Mouse (Mus musculus): ENCODE measurements around the gene Gm5861. TPM values are rescaled to one million over a fixed set of nuclear protein-coding genes. Genes with fewer than 3 reads are reported as not detected.

Gene Gm5861
- not detected in 2 replicates for polyA plus RNA-seq (2012; rRNA removed; ENCODE audit: low replicate concordance)

GRCm38 (mm10) chr5:11182772-11183171 lies at the start of gene Gm5861:
Gene Gm5861, plus strand, starts transcription at chr5:11183072.

Other genes with a start within 250 kb of the Gm5861 start
- gene Gm8871, start 235.3 kb upstream of the Gm5861 start, polyA plus RNA-seq (2012; rRNA removed; ENCODE audit: low replicate concordance): not detected in 2 replicates
- gene Gm8857, start 235.3 kb upstream of the Gm5861 start, polyA plus RNA-seq (2012; rRNA removed; ENCODE audit: low replicate concordance): not detected in 2 replicates
- not detected in 2 replicates for gene Gm8879, start 55.4 kb upstream of the Gm5861 start, polyA plus RNA-seq (2012; rRNA removed; ENCODE audit: low replicate concordance)
- gene Gm8890, start 73.0 kb downstream of the Gm5861 start, polyA plus RNA-seq (2012; rRNA removed; ENCODE audit: low replicate concordance): not detected in 2 replicates
- not detected in 2 replicates for gene Speer1, start 158.4 kb downstream of the Gm5861 start, polyA plus RNA-seq (2012; rRNA removed; ENCODE audit: low replicate concordance)
- gene Gm8897, start 233.3 kb downstream of the Gm5861 start, polyA plus RNA-seq (2012; rRNA removed; ENCODE audit: low replicate concordance): not detected in 2 replicates

Measured in mammary gland, adult 2 months (tissue).